Mouse (Mus musculus) CH12.LX (cell line): ENCODE measurements around the gene Fbxw4. TPM values are rescaled to one million over a fixed set of nuclear protein-coding genes. Genes with fewer than 3 reads are reported as not detected.

Source experiments
- DNase-seq: peaks from one replicate; pipeline ENCODE4 v3.0.0-alpha.2; 2013; ENCODE audit errors: extremely low read depth
- H3K27ac ChIP-seq: 2 replicates; pipeline ENCODE4 v1.5.1; 2012; ENCODE audit warnings: low read depth, mild to moderate bottlenecking, control low read depth, moderate library complexity; ENCODE audit not compliant: insufficient read depth
- H3K27me3 ChIP-seq: replicated peaks from 2 replicates; pipeline ENCODE3; 2012; ENCODE audit warnings: inconsistent platforms
- H3K36me3 ChIP-seq, 2 experiments: replicated peaks in 1 of 2; 2 replicates each; pipeline versions ENCODE3 to v1.6.1; 2012; ENCODE audit warnings: inconsistent platforms in 1 of 2, low read length in 1 of 2, mild to moderate bottlenecking in 1 of 2, mixed read lengths in 1 of 2, moderate library complexity in 1 of 2; ENCODE audit not compliant: control insufficient read depth in 1 of 2, insufficient read depth in 1 of 2
- H3K4me1 ChIP-seq, 2 experiments: 2 replicates each; pipeline ENCODE4 v1.6.1; 2012; ENCODE audit warnings: inconsistent platforms in 1 of 2, moderate library complexity in 1 of 2; ENCODE audit not compliant: insufficient read depth in 2 of 2, control insufficient read depth in 1 of 2
- H3K4me2 ChIP-seq: 2 replicates; pipeline ENCODE4 v1.6.1; 2012; ENCODE audit warnings: low read depth, mild to moderate bottlenecking, control low read depth; ENCODE audit not compliant: poor library complexity, insufficient read depth, severe bottlenecking
- H3K4me3 ChIP-seq, 3 experiments: fragments of 150-350 bp in 1 of 3; sonication (generic) in 1 of 3; replicated peaks in 1 of 3; 2 replicates each; pipeline versions ENCODE3 to v1.5.1; 2011 to 2012; ENCODE audit warnings: low read depth in 2 of 3, low read length in 2 of 3, mild to moderate bottlenecking in 2 of 3, moderate library complexity in 2 of 3, control low read depth in 1 of 3, improper control_type of control experiment in 1 of 3, inconsistent platforms in 1 of 3, mixed read lengths in 1 of 3; ENCODE audit not compliant: poor library complexity in 1 of 3
- H3K79me2 ChIP-seq: replicated peaks from 2 replicates; pipeline ENCODE4 v1.6.1; 2012; ENCODE audit warnings: mild to moderate bottlenecking, moderate library complexity; ENCODE audit not compliant: control insufficient read depth, poor library complexity, insufficient read depth, severe bottlenecking; ENCODE audit errors: extremely low read depth
- H3K9ac ChIP-seq: 2 replicates; pipeline ENCODE4 v1.6.1; 2012; ENCODE audit warnings: low read depth, mild to moderate bottlenecking, control low read depth, moderate library complexity; ENCODE audit not compliant: insufficient read depth
- H3K9me3 ChIP-seq: replicated peaks from 2 replicates; pipeline ENCODE3; 2012; ENCODE audit warnings: low read length, inconsistent platforms, mixed read lengths
- BHLHE40 ChIP-seq: IDR thresholded peaks from 2 replicates; pipeline ENCODE4 v1.6.1; 2011; ENCODE audit warnings: mild to moderate bottlenecking, low read depth, low read length, improper control_type of control experiment
- CTCF ChIP-seq, 2 experiments: IDR thresholded peaks in 1 of 2; conservative IDR thresholded peaks in 1 of 2; 2 replicates each; pipeline ENCODE4 v1.5.1; 2011 to 2012; ENCODE audit warnings: low read depth in 2 of 2, low read length in 2 of 2, improper control_type of control experiment in 1 of 2, inconsistent platforms in 1 of 2, mild to moderate bottlenecking in 1 of 2, moderate library complexity in 1 of 2
- E2F4 ChIP-seq: IDR thresholded peaks from 2 replicates; pipeline ENCODE4 v1.6.1; 2011; ENCODE audit warnings: low read depth, low read length, improper control_type of control experiment; ENCODE audit not compliant: insufficient replicate concordance
- ELF1 ChIP-seq: IDR thresholded peaks from 2 replicates; pipeline ENCODE4 v1.6.1; 2014; ENCODE audit warnings: low read depth, mild to moderate bottlenecking, inconsistent platforms, low read length, improper control_type of control experiment
- ETS1 ChIP-seq: conservative IDR thresholded peaks from 2 replicates; pipeline ENCODE4 v1.6.1; 2012; ENCODE audit warnings: low read depth, mild to moderate bottlenecking, inconsistent platforms, low read length, improper control_type of control experiment, moderate library complexity
- GABPA ChIP-seq: IDR thresholded peaks from 2 replicates; pipeline ENCODE4 v1.6.1; 2012; ENCODE audit warnings: low read depth, low read length, improper control_type of control experiment, inconsistent platforms; ENCODE audit not compliant: insufficient replicate concordance
- HCFC1 ChIP-seq: IDR thresholded peaks from 2 replicates; pipeline ENCODE4 v1.6.1; 2012; ENCODE audit warnings: low read depth, mild to moderate bottlenecking, inconsistent platforms, low read length, improper control_type of control experiment
- IRF4 ChIP-seq: IDR thresholded peaks from 2 replicates; pipeline ENCODE4 v1.6.1; 2014; ENCODE audit warnings: low read depth, mild to moderate bottlenecking, inconsistent platforms, low read length, improper control_type of control experiment
- KAT2A ChIP-seq: IDR thresholded peaks from 2 replicates; pipeline ENCODE4 v1.6.1; 2012; ENCODE audit warnings: low read length, improper control_type of control experiment, inconsistent platforms; ENCODE audit not compliant: insufficient replicate concordance
- MAZ ChIP-seq: IDR thresholded peaks from 2 replicates; pipeline ENCODE4 v1.6.1; 2012; ENCODE audit warnings: low read depth, mild to moderate bottlenecking, inconsistent platforms, low read length, improper control_type of control experiment, moderate library complexity
- PAX5 ChIP-seq: IDR thresholded peaks from 2 replicates; pipeline ENCODE4 v1.6.1; 2012; ENCODE audit warnings: low read length, inconsistent platforms, mixed read lengths
- POLR2A ChIP-seq: IDR thresholded peaks from 2 replicates; pipeline ENCODE4 v1.6.1; 2011; ENCODE audit warnings: low read depth, mild to moderate bottlenecking, improper control_type of control experiment, low read length
- POLR2AphosphoS2 ChIP-seq: IDR thresholded peaks from 2 replicates; pipeline ENCODE4 v1.6.1; 2011; ENCODE audit warnings: low read depth, low read length, improper control_type of control experiment
- RAD21 ChIP-seq: IDR thresholded peaks from 2 replicates; pipeline ENCODE4 v1.6.1; 2011; ENCODE audit warnings: low read depth, mild to moderate bottlenecking, low read length, improper control_type of control experiment, moderate library complexity
- SMC3 ChIP-seq: IDR thresholded peaks from 2 replicates; pipeline ENCODE4 v1.6.1; 2011; ENCODE audit warnings: low read depth, low read length, improper control_type of control experiment
- TCF12 ChIP-seq: IDR thresholded peaks from 2 replicates; pipeline ENCODE4 v1.6.1; 2014; ENCODE audit warnings: low read depth, mild to moderate bottlenecking, inconsistent platforms, low read length, improper control_type of control experiment
- UBTF ChIP-seq: IDR thresholded peaks from 2 replicates; pipeline ENCODE4 v1.6.1; 2012; ENCODE audit warnings: low read depth, mild to moderate bottlenecking, inconsistent platforms, low read length, improper control_type of control experiment, moderate library complexity
- USF2 ChIP-seq: conservative IDR thresholded peaks from 2 replicates; pipeline ENCODE4 v1.6.1; 2011; ENCODE audit warnings: low read depth, low read length, improper control_type of control experiment
- ZMIZ1 ChIP-seq: IDR thresholded peaks from 2 replicates; pipeline ENCODE4 v1.6.1; 2012; ENCODE audit warnings: low read depth, mild to moderate bottlenecking, inconsistent platforms, low read length, improper control_type of control experiment
- dilution Hi-C: fragments of 300-500 bp; cut with MboI; formaldehyde crosslinking; loops from 2 replicates; pipeline ENCODE4 v1.14.3; 2020; ENCODE audit warnings: low sequenced_read_pairs; ENCODE audit not compliant: extremely low pct_unique_long_range_greater_than_20kb, extremely low pct_ligation_motif_present
- in situ Hi-C: fragments of 300-500 bp; cut with MboI; formaldehyde crosslinking; loops from 3 replicates; pipeline ENCODE4 v1.14.3; 2019; ENCODE audit warnings: low sequenced_read_pairs, low pct_ligation_motif_present, low pct_unique_long_range_greater_than_20kb, mixed read lengths
- polyA plus RNA-seq: library from polyadenylated mRNA; unstranded; fragments of >175 nt; gene quantifications from 2 replicates; pipeline ENCODE4 v1.2.1, GENCODE M21; 2012; ENCODE audit warnings: low read depth; ENCODE audit not compliant: insufficient read length
- total RNA-seq, 2 experiments: library from RNA; depleted of rRNA; stranded (reverse); fragments of 300-350 nt in 1 of 2; fragments of >200 nt in 1 of 2; gene quantifications; 2 replicates each; pipeline ENCODE4 v1.2.3; 2012 to 2014

Gene Fbxw4
- total and polyA plus RNA-seq, 3 experiments, result 4.5 to 8.6 (median 7.5) TPM

- no peak overlapping the region for H3K27ac ChIP-seq
- no peaks in the 10 kb centered on the region for H3K9me3 ChIP-seq
- H3K79me2 ChIP-seq, result no peaks in the 10 kb centered on the region
- peaks cover 0 to 7% of the 10 kb centered on the region in 2 experiments; a peak in 3 of 4 replicates for H3K4me1 ChIP-seq
- no peak for TF ChIP-seq UBTF
- TF ChIP-seq, all 38 proteins: peak for 0
- H3K4me2 ChIP-seq, result no peak overlapping the region
- dilution Hi-C loops (no loop called here), in situ Hi-C loops (no loop called here)
- H3K36me3 ChIP-seq, result peaks cover 5 to 23% of the 10 kb centered on the region in 2 experiments
- no peaks in the 10 kb centered on the region for H3K27me3 ChIP-seq
- H3K9ac ChIP-seq, result no peak overlapping the region
- DNase-seq, result no peak
- H3K4me3 ChIP-seq, result no peak overlapping the region
Measured at GRCm38 (mm10) chr19:45533617-45534016, 126.5 kb downstream of the Fbxw4 start.

- Histone ChIP-seq H3K4me1 (peaks cover 0 to 27% of the 10 kb centered on the region in 2 experiments; a peak in 3 of 4 replicates), H3K27me3 (no peaks in the 10 kb centered on the region), H3K27ac (no peak overlapping the region), H3K36me3 (peaks cover 15 to 42% of the 10 kb centered on the region in 2 experiments), H3K79me2 (no peaks in the 10 kb centered on the region), H3K4me3 (no peak overlapping the region), H3K9ac (no peak overlapping the region), H3K4me2 (no peak overlapping the region), H3K9me3 (no peaks in the 10 kb centered on the region)
- no peak for DNase-seq
- TF ChIP-seq MAZ (no peak), PAX5 (no peak), KAT2A (no peak), BHLHE40 (no peak)
- in situ Hi-C loops, result no loop called here
- dilution Hi-C loops, result no loop called here
Measured at GRCm38 (mm10) chr19:45531554-45531953, 128.6 kb downstream of the Fbxw4 start.

- no peak overlapping the region for H3K4me2 ChIP-seq
- peaks cover 15 to 42% of the 10 kb centered on the region in 2 experiments for H3K36me3 ChIP-seq
- no peaks in the 10 kb centered on the region for H3K9me3 ChIP-seq
- H3K4me3 ChIP-seq, result no peak overlapping the region
- H3K27ac ChIP-seq, result no peak overlapping the region
- no peak for TF ChIP-seq ETS1
- TF ChIP-seq E2F4, result no peak
- no peak for TF ChIP-seq CTCF (conservative IDR thresholded peaks at IDR 0.05 in 1 of 2, IDR thresholded peaks at IDR 0.05 in 1 of 2; ENCODE audit: low read depth in 2 of 2, low read length in 2 of 2)
- no peak for TF ChIP-seq GABPA
- TF ChIP-seq MAZ, result no peak
- TF ChIP-seq SMC3, result no peak
- TF ChIP-seq POLR2AphosphoS2, result no peak
- no peak for TF ChIP-seq POLR2A
- no peak for TF ChIP-seq TCF12
- no peak for TF ChIP-seq ZMIZ1
- TF ChIP-seq KAT2A, result no peak
- no peak for TF ChIP-seq ELF1
- no peak for TF ChIP-seq USF2
- TF ChIP-seq IRF4, result no peak
- no peak for TF ChIP-seq HCFC1
- no peak for TF ChIP-seq RAD21
- TF ChIP-seq, all 38 proteins: peak for 0
- peaks cover 0 to 31% of the 10 kb centered on the region in 2 experiments; a peak in 3 of 4 replicates for H3K4me1 ChIP-seq
- H3K27me3 ChIP-seq, result no peaks in the 10 kb centered on the region
- in situ Hi-C loops, result no loop called here
- DNase-seq, result no peak
- no peaks in the 10 kb centered on the region for H3K79me2 ChIP-seq
- dilution Hi-C loops, result no loop called here
- no peak overlapping the region for H3K9ac ChIP-seq
Measured at GRCm38 (mm10) chr19:45530200-45530995, 129.7 kb downstream of the Fbxw4 start.
